Mouse (Mus musculus) kidney, postnatal 36 days (tissue): ENCODE measurements around the gene Hras.

Experiments used
- DNase-seq, 2 experiments: peaks; one replicate each; pipeline ENCODE4 v3.0.0; 2021 to 2022; ENCODE audit warnings: mixed read lengths in 2 of 2

Hras gene

GRCm38 (mm10) chr7:141173323-141173850 is 20.4 kb downstream of the Hras start:
- DNase-seq = no peak

DNA sequence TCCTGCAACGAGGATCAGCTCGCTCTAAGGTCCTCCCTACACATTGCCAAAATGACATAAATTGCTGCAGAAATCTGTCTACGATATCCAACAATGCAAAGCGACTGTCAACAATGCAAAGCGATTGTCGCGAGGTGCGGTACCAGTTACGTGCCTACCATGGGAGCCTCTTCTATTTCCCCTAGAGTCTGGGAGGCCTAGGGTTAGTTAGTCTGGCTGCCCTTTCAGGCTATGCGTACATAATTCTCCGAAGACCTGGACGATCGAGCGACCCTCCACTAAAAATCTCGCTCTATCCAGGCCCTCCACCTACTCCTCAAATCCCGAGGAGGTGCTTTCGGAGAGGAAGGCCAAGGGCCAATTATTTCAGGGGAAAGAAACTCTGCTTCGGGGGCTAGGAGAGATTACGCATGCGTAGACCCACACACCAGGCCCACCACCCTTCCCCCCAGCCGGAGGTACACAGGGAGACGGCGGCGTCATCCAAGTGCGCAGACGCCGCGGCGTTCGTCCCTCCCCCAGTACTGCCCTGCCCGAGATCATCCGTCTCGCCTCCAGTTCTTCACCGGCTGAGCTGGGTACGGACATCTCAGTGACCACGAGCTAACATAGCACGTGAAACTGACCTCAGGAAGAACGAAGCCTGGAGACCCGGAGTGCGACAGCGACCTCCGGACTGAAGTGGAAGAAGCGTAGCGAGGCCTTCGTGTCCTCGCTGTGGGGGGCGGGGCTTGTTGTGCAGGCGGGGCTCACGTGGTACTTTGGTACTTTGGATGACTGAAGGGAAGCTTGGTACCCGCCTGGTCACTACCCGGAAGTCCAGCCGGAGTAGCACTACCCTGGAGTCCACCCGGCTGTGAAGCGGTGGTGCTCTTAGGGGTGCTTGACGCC is 21.4 kb downstream of the Hras start, which contains the start of gene Rnh1:
Gene Rnh1, minus strand, starts transcription at position 742 of the 891 bp plus-strand sequence.
- peak; percentile 95 to 96 for DNase-seq

DNA sequence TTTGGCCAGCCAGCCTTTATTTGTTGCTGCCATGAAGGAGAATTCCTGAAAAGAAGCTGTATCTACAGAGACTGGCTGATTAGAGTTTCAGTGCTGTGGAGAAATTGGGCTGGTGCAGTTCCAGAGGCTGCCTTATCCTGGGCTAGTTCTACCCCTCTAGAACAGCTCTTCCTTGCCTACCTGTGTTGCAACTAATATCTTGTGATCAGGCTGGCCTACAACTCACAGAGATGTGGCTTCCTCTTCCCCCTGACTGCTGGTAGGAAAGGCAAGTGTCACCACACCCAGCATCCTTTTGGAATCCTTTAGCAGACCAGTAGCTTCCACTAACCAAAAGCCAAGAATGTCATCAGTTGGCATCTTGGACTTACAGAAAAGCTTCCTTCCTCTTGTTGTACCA is 23.9 kb downstream of the Hras start:
- no peak for DNase-seq

GRCm38 (mm10) chr7:141169300-141169699 is 24.5 kb downstream of the Hras start:
- DNase-seq = no peak

- peak; percentile 82 to 85 for DNase-seq
These were observed 25.3 kb downstream of the Hras start for GRCm38 (mm10) chr7:141168518-141168953.

DNA sequence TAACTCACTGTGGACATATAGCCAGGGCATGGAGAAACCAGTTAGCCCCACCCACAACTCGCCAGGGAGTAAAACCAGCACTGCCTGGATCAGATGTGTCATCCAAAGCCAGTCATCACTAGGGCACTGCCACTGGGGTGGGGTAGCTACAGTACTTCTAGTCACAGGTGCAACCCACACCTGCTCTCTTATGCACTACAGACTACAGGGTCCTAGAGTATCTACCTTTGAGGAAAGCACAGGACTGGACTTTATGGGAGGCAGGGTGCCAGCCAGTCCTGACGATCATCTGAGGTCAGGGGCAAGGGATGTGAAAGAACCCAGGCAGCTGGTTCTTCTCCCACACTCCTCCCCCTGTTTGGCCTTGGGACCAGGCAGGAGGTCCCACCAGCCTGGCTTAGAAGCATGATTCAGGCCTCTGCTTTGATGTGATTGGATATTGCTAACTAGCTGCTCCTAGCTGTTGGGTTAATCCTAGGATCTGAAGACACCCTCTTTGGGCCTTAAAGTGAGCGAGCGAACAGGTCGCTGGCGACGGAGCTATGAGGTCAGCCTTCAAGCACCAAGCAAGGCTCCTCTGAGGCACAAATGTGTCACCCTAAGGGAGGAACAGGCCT is 25.8 kb downstream of the Hras start:
- DNase-seq = peak; percentile 33 to 42

DNA sequence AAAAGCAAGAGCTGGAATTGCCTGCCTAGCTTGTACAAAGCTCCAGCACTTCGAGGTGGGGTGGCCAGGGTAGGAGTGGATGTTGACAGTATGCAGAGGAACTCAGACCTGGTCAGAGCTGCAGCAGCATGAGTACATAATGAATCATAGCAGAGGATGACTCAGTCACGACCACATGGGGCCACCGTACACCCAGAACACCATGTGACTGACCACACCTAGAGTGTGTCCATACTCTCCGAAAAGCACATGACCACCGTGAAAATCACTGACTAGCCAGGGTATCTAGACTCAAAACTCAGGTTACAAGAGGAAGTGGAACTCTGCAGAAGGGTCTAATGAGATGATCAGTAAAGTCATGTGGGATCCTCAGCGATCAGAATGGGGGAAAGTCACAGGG is 29.0 kb downstream of the Hras start:
- no peak for DNase-seq

- DNase-seq = no peak
These were observed 29.4 kb downstream of the Hras start for GRCm38 (mm10) chr7:141164397-141164796.

DNA sequence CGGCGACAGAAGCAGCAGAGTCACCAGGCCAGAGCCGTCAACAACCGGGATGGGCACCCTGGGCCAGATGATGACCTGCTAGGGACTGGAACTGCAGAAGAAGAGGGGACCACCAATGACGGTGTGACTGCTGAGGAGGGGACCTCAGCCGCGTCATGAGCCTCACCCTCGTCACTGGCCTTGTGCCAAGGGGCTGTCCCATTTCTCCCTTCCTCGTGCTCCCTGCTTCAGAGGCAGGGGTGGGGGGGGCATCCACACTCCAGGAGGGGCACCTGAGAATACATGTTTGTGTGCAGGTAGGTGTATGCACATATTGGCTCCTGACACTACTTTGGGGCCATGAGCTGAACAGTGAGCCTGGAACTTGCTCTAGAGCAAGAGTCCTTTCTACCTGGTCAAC is 38.4 kb downstream of the Hras start:
- DNase-seq = peak in 1 of 2 experiments; percentile 16

DNA sequence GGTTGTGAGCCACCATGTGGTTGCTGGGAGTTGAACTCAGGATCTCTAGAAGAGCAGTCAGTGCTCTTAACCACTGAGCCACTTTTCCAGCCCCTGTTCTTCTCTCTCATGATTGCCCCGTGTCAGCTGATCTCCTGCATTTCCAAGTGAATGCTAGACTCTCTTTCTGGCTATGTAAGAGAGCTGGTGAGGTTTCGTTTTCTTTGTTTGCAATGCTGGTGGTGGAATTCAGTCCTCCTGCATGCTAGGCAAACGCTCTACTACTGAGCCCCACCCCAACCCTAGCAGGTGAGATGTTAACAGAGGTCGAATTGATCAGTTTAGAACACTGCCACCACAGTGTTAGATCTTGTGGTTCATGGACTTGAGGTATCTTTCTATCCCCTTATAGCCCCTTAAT is 45.2 kb downstream of the Hras start:
- DNase-seq = no peak

GRCm38 (mm10) chr7:141147044-141147443 is 46.8 kb downstream of the Hras start:
- DNase-seq = peak in 1 of 2 experiments; percentile 15

- no peak for DNase-seq
These were observed 47.7 kb downstream of the Hras start for GRCm38 (mm10) chr7:141146043-141146595.

GRCm38 (mm10) chr7:141145403-141145802 is 48.4 kb downstream of the Hras start:
- no peak for DNase-seq

- no peak for DNase-seq
These were observed 49.2 kb downstream of the Hras start for GRCm38 (mm10) chr7:141144650-141145049.

DNA sequence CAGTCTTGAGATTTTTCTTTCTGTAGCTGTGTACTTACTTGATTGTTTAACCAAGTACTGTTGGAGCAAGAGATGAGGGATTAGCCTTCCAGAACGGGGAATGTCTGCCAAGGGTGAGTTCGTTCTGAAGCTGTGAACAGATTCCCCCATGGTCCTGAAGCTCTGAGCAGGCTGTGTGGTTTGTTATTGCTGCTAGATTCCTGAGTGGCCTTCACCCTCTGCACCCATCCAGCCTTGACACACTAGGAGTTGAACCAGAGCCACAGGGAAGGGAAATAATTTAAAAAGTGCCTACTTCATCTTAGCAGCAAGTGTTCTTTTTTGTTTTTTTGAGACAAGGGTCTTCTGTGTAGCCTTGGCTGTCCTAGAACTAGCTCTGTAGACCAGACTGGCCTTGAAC is 49.9 kb downstream of the Hras start:
- DNase-seq = no peak

- peak in 1 of 2 experiments; percentile 76 for DNase-seq
These were observed 50.7 kb downstream of the Hras start for GRCm38 (mm10) chr7:141143112-141143511.

DNA sequence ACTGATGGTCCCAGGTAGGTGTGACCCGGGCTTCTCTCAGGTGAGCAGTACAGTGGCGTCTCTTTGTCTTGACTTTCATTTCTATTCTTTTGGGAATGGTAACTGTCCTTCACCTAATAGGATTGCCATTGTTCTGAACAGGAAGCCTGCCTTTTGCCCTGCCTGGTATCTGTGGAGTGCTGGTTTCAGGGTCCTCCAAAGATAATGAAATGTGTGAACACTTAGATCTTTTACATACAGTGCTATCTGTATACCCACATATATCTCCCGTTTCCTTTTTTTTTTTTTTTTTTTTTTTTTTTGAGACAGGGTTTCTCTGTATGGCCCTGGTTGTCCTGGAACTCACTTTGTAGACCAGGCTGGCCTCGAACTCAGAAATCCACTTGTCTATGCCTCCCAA is 52.5 kb downstream of the Hras start:
- DNase-seq = no peak
